Mouse (Mus musculus) left cerebral cortex, adult 6 months (tissue): Measurements from ENCODE around the gene Fgfr2. TPM values are rescaled to one million over a fixed set of nuclear protein-coding genes. Genes with fewer than 3 reads are reported as not detected.

Experiments
- long read RNA-seq, 2 experiments: library from polyadenylated mRNA; unstranded; transcript quantifications; one replicate each; pipeline ENCODE4 v2.0.0; 2019 to 2020
- polyA plus RNA-seq: library from polyadenylated mRNA; unstranded; fragments of <200 nt; fragmentation: Nextera tagmentation; gene quantifications from 2 replicates; pipeline ENCODE4 v1.2.3, GENCODE M21; 2021

Gene Fgfr2
- polyA plus RNA-seq = 19.2 and 22.9 TPM in 2 replicates
- long read RNA-seq, experiment 1, transcript Fgfr2-219 (4 exons, 1,265 nt) = major isoform, 6 of 178 reads
- long read RNA-seq, experiment 1, partial matches to known transcripts = 33 of 178 reads
- long read RNA-seq, experiment 1, other reads (novel, unspliced or antisense) = 136 of 178 reads
- long read RNA-seq, experiment 2, partial matches to known transcripts = 8 of 56 reads
- long read RNA-seq, experiment 2, other reads (novel, unspliced or antisense) = 46 of 56 reads

DNA sequence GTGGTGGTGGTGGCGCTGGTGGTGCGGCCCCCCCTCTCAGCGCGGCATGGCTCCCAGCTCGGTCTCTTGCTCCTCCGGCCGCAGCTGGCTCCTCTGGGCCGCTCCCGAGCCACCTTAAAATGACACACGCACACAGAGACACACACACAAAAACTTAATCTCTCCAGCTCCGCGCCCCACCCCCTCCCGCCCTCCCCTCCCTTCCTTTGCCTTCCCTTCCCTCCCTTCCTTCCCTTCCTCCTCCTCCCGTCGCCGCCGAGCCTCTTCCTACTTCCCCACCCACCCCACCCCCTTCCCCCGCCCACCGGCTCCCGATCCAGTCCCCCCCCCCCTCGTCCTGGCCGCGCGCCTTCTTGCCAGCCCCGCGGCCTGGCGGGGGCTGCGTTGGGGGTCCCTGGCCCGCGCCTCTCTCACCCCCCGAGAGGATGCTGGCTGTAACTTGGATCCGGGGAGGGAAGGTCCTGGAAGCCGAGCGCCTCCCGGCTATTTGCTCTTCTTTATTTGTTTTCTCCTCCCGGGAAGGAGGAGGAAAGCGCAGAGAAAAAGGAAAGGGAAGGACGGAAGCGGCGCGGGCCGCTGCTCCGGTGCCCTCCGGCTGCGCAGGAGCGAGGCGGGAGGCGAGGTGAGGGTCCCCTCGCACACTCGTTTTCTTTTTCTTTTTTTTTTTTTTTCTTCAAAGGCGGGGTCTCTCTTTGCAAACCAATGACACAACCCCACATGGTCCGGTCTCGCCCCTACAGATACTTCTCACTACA, at the start of gene Fgfr2:
Fgfr2 (minus strand) TSS at position 107 of the 755 bp plus-strand sequence.

DNA sequence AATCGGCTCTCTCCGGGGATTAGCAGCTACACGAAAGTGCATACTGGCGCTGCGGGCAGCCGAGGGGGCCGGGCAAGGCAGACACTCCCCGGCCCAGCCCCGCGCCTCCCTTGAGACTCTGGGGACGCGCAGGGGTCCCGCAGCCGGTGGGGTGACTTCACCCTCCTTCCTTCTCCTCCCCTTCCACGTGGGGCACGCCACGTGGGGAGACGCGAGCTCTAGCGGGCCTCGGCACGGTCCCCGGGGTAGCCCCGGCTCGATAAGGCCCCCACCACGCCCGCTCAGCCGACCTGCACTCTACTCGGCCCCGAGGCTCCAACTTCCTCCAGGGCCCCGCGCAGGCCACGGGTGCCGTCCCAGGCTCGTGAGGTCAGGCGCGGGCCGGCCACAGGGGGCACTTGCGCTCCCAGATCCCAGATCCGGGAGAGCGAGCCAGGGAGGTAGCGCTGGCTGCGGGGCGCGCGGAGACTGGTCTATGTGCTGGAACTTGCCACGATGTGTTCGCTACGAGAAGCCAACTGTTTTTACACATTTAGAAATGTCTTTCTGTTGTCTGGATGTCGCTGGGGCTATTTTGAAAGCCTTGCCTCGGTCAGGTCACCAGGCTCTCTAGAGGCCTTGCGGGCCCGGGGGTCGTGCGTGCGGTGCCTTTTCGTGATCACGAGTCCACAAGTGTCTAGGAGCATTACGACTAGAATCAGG, 1.0 kb upstream of the Fgfr2 start, which contains the start of gene Ctbp2:
Ctbp2 (minus strand) TSS at position 356 of the 702 bp plus-strand sequence.

GRCm38 (mm10) chr7:132930850-132931559, 192.1 kb downstream of the Fgfr2 start, which contains the start of gene Zranb1:
Gene Zranb1 (plus strand): TSS chr7:132931142.

GRCm38 (mm10) chr7:132859042-132859958, 263.9 kb downstream of the Fgfr2 start, which contains the start of gene Abraxas2:
Gene Abraxas2 (plus strand): TSS chr7:132859225.

GRCm38 (mm10) chr7:132852173-132852844, 270.8 kb downstream of the Fgfr2 start, which contains the start of gene Eef1akmt2:
Gene Eef1akmt2 (minus strand): TSS chr7:132852673.

DNA sequence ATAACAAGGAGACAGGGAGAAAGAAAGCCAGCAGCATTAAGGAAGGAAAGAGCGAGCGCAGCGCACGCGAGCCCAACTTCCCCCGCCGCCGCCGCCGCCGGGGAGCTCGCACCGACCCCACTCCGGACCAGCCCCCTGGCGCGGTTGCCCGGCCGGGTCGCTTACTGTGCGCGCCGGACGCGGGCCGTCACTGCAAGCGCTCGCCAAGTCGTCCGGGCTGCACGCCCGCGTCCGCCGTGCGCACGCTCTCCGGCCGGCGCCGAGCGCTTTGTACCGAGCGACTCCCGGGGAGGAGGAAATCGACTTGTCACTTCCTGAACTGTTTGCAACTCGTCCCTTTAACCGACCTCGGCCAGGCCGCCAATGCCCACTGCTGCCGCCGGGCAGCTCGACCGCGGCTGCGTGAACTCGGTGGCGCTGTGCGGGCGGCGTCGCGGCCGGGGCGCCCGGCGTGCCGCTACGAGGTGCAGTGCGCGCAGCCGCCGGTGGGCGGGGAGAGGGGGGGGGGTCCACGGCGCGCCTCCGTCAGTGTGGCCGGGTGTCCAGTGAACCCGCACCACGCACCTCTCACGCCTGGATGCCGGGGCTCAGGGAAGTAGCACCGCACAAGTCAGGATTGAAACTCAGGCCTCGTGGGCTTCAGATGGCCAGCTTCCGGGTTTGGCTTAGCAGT, 309.6 kb downstream of the Fgfr2 start, which contains the start of gene Fam53b:
Fam53b (minus strand) TSS at position 471 of the 673 bp plus-strand sequence.

GRCm38 (mm10) chr7:132610468-132611318, 512.5 kb downstream of the Fgfr2 start, which contains the start of gene Lhpp:
Gene Lhpp (plus strand): TSS chr7:132610638.

DNA sequence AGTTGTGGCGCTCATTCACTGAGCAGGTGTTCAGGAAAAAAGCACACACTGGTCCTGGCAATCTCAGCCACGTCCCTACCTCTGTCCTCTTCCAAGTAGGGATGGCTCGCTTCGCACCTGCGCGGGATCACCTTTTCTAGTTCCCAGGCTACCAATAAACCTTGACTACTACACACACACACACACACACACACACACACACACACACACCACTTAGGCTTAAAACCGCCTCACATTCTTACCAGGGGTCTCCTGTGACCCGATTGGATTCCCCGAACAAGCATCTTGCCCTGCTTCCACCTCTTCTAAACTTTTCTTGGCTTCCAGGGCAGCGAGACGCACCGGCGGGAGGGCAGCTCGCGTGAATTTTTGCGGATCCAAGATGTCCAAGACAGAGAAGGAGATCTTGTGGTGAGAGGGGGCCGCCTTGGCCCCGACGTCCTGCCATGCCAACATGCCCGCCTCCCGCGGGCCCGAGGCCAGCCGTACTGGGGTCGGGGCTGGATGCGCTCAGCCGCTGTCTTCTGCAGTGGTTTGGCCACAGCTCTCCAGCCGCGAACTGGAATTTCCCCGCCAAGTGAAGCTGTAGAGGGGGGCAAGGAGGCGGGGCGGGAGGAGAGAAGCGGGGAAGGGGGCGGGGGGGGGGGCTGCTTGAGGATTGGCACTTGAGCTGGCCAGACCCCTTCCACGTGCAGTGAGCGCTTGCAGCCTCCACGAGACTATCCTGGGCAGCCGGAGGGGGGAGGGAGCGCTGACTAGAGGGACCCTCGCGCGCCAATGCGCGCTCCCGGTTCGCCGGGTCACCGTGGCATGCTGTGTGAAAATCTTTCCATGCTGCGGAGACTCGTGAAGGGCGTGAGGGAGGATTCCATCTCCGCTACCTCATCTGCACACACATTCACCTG, 523.8 kb downstream of the Fgfr2 start, which contains the start of gene Nkx1-2:
Nkx1-2 (minus strand) TSS at position 567 of the 905 bp plus-strand sequence.

DNA sequence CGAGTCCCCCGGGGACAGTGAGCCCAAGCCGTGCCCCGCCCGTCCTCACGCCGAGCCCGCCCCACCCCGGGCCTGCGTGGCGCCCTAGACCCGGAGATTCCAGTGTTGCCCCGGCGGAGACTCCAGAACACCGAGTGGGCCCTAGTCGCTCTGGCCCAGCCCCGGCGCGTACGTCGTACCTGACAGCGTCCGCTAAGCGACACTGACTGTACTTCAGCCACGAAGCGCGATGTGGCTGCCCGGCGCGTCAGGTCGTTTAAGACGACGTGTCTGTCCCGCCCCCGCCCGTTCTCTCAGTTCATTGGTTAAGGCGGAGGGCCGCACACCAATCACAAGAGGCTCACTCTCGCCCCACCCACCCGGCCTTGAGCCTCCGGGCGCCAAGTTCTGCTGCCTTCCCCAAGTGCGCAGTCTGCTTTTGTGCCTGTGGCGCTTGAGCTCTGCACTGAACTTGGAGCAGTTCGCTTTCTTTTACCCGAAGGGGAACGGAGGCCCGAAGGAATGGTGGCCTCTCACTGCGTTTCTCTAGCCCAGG, 547.0 kb downstream of the Fgfr2 start, which contains the start of gene Oat:
Oat (minus strand) TSS at position 283 of the 535 bp plus-strand sequence.

DNA sequence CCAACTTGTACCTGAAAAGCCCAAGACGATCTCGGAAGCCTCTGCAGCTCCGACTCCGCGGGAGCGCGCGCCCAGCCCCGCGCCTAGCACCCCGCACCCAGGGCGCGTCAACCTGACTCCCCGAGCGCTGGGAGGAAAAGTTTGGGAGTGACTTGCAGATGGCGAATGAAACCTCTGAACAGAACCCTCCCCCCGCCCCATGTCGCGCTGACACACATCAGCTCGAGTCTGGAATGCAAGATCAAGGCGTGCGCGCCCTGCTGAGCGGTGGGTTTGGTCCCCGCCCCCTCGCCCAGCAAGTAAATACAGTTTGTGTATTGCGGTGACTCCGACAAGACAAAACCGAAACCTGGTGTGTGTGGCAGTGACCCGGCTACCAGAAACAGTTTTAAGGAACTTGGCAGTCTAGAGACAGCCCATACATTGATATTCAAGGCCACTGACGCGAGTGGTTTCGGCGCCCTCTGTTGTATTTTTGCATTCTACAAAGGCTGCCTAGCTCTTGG, 806.1 kb downstream of the Fgfr2 start, which contains the start of gene Chst15:
Chst15 (minus strand) TSS at position 193 of the 506 bp plus-strand sequence.

GRCm38 (mm10) chr7:132154368-132154961, 968.7 kb downstream of the Fgfr2 start, which contains the start of gene Cpxm2:
Gene Cpxm2 (minus strand): TSS chr7:132154739.

DNA sequence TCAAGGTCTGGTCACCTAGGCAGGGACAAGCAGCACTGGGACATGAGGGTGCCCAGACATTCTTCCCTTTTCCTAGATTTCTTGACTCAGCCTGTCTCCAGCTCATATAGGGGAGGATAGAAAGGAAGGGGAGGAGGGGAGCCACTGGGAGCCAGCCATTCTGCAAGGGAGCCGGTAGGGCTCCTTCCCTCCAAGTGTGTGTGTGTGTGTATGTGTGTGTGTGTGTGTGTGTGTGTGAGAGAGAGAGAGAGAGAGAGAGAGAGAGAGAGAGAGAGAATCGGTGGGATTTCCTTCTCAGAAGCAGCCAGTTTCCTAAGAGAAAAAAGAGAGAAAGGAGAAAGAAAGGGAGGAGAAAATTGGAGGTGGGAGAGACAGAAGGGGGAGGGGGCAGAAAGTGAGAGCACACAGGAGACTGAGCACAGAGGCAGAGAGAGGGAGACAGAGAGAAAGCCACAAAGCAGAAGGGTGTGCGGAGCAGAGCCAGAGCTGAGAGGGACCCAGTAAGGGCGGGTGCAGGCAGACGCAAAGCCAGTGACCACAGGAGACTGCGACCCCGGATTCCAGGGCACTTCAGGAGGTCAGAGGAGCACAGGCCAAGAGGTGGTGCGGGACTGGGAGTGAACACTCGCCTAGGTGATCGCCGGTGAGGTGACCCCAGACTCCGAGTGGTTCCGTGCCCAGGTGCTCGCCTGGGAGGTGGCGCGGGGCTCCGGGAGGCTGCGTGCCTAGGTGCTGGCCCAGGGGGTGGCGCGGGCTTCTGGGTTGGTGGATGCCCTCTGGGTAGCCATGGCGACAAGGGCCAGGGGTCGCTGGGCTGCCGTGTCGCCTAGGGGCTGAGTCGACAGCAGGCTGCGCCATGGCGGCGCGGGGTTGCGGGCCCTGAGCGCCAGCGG, 1156.9 kb downstream of the Fgfr2 start, which contains the start of gene Gpr26:
Gpr26 (plus strand) TSS at position 438 of the 893 bp plus-strand sequence.

GRCm38 (mm10) chr7:131559986-131560696, 1563.0 kb downstream of the Fgfr2 start, which contains the start of gene Bub3:
Gene Bub3 (plus strand): TSS chr7:131560222.

GRCm38 (mm10) chr7:131548473-131548872, 1574.7 kb downstream of the Fgfr2 start, which contains the start of gene Hmx2:
Gene Hmx2 (plus strand): TSS chr7:131548773.

